Mouse (Mus musculus) kidney, adult 2 months (tissue): Measurements from ENCODE around the gene Bicra. TPM values are rescaled to one million over a fixed set of nuclear protein-coding genes. Genes with fewer than 3 reads are reported as not detected.
A peak's percentile ranks its signal among the peaks of the same experiment; 100 is the strongest.

Experiments used
- DNase-seq: peaks from one replicate; pipeline ENCODE4 v3.0.0; 2021
- H3K27ac ChIP-seq: fragments of 200-500 bp; 2 replicates; pipeline ENCODE4 v1.5.1; 2012; ENCODE audit warnings: low read depth, low read length, control low read depth, inconsistent platforms; ENCODE audit not compliant: insufficient read depth
- H3K27me3 ChIP-seq: fragments of 200-500 bp; replicated peaks from 2 replicates; pipeline ENCODE4 v1.6.1; 2012; ENCODE audit warnings: mild to moderate bottlenecking, moderate library complexity, low read length, inconsistent platforms; ENCODE audit not compliant: control insufficient read depth, insufficient read depth
- H3K36me3 ChIP-seq: fragments of 200-500 bp; 2 replicates; pipeline ENCODE4 v1.6.1; 2012; ENCODE audit warnings: mild to moderate bottlenecking, moderate library complexity, low read length, inconsistent platforms; ENCODE audit not compliant: control insufficient read depth, insufficient read depth
- H3K4me1 ChIP-seq: fragments of 200-500 bp; 2 replicates; pipeline ENCODE4 v1.6.1; 2011; ENCODE audit warnings: low read length; ENCODE audit not compliant: control insufficient read depth, insufficient read depth
- H3K4me3 ChIP-seq: fragments of 200-500 bp; 2 replicates; pipeline ENCODE4 v1.5.1; 2011; ENCODE audit warnings: mild to moderate bottlenecking, low read depth, low read length, control low read depth; ENCODE audit not compliant: insufficient read depth
- CTCF ChIP-seq: fragments of 200-500 bp; conservative IDR thresholded peaks from 2 replicates; pipeline ENCODE4 v1.5.1; 2011; ENCODE audit warnings: low read depth, mild to moderate bottlenecking, control low read depth, low read length, moderate library complexity, mixed read lengths; ENCODE audit not compliant: insufficient read depth, insufficient read length
- POLR2A ChIP-seq: fragments of 200-500 bp; IDR thresholded peaks from one replicate; pipeline ENCODE4 v1.6.1; 2011; ENCODE audit warnings: low read depth, low read length, control low read depth
- WGBS: fragments of 180-500 bp; shearing (Covaris S2); methylation state at CpG from one replicate; pipeline ENCODE4 v1.1.7; 2018; 5-methylcytosine and 5-hydroxymethylcytosine counted together
- polyA plus RNA-seq: library from polyadenylated mRNA; depleted of rRNA; stranded (reverse); fragments of >200 nt; gene quantifications from 2 replicates; pipeline ENCODE4 v1.2.3, GENCODE M21; 2012

Gene Bicra
- polyA plus RNA-seq, 1 experiment: 8.6 TPM

DNA sequence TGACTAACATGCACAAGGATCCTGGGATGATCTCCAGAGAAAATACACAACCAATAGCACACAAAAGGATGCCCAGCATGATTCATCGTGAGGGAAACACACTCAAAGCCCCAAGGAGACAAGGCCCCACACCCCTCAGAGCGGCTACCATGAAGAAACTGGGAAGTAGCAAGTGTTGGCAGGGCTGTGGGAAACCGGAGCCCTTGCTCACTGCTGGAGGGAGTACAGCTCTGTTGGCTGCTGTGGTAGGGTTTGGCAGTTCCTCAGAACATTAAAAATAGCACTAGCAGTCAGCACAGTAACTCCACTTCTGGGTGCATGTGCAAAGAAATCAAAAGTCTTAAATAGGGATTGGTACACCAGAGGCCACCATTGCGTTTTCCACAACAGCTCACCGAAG, 45.5 kb downstream of the Bicra start:
- H3K36me3 ChIP-seq: no peaks in the 10 kb centered on the region
- H3K27me3 ChIP-seq: no peaks in the 10 kb centered on the region
- WGBS: 71% methylated on average over 5 of the region's 5 CpGs
- no peak overlapping the region for H3K4me3 ChIP-seq
- peaks cover 4% of the 10 kb centered on the region; the same call in 1 of the 2 replicates for H3K4me1 ChIP-seq
- peak; percentile 46 for DNase-seq
- TF ChIP-seq POLR2A (no peak), CTCF (no peak)
- H3K27ac ChIP-seq: no peak overlapping the region

DNA sequence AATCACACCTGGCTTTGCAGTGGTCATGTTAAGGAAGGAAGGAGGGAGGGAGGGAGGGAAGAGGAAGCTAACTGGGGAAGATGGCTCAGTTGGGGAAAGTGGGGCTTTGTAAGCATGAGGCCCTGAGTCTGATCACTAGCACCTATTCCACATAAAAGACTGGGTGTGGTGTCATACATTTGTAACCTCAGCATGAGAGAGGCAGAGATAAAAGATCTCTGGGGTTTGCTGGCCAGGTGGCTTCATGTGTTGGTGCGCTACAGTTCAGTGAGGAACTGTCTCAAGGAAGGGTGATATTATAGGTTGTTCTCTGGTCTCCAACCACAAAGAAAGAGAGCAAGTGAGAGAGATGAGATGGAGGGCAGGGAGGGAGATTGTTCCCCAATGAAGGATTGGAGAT, 46.0 kb downstream of the Bicra start:
- Histone ChIP-seq H3K27me3 (no peaks in the 10 kb centered on the region), H3K27ac (no peak overlapping the region), H3K36me3 (no peaks in the 10 kb centered on the region), H3K4me3 (no peak overlapping the region), H3K4me1 (peaks cover 4% of the 10 kb centered on the region; the same call in 1 of the 2 replicates)
- no peak for DNase-seq
- WGBS: 82% methylated on average over 1 of the region's 1 CpGs
- TF ChIP-seq POLR2A: no peak
- no peak for TF ChIP-seq CTCF

DNA sequence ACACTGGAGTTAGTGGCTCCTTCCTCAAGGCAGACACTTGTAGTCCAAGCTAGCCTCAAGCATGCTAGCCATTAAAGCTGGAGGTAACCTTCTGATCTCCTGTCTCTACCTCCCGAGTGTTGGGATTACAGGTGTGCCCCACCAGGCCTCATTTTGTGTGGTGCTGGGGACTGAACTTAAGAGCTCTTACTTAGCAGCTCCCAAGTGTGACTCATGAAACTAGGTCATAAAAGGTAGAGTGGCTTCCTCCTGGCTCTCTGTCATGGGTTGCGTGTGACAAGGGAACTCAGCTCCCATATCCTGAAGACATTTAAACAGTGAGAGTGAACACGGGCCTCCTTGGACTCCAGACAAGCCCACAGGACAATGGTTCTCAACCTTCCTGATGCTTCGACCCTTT, 53.9 kb downstream of the Bicra start:
- DNase-seq: no peak
- Histone ChIP-seq H3K27ac (peak overlapping the region; percentile 74), H3K27me3 (no peaks in the 10 kb centered on the region), H3K4me1 (peaks cover 13% of the 10 kb centered on the region), H3K36me3 (no peaks in the 10 kb centered on the region), H3K4me3 (no peak overlapping the region)
- WGBS: 81% methylated on average over 4 of the region's 4 CpGs
- no peak for TF ChIP-seq POLR2A
- no peak for TF ChIP-seq CTCF

DNA sequence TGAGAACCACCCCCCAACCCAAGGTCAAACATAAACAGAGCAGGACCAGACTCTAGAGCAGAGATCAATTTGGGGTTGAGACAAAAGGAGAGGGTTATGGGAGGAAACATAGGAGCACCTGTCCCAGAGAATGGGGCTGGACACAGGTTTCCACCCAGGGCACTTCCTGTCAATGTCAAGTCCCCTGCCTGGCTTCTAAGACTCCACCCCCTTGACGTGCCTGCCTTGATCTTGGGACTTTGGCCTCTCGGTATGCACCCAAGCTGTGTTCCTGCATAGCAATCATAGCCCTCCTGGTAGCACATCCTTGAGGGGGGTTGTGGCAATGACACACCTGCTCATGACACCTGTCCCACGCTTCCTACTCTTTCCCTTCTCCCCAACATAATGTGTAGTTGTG, 54.6 kb downstream of the Bicra start:
- H3K27ac ChIP-seq: peak overlapping the region; percentile 74
- TF ChIP-seq CTCF (no peak), POLR2A (no peak)
- peaks cover 13% of the 10 kb centered on the region for H3K4me1 ChIP-seq
- DNase-seq: peak; percentile 92
- peak overlapping the region; percentile 9; the same call in 1 of the 2 replicates for H3K4me3 ChIP-seq
- H3K27me3 ChIP-seq: no peaks in the 10 kb centered on the region
- 0 out of 2 replicates have a peak, but pooled peaks cover 4% of the 10 kb centered on the region for H3K36me3 ChIP-seq
- WGBS: 36% methylated on average over 3 of the region's 3 CpGs

DNA sequence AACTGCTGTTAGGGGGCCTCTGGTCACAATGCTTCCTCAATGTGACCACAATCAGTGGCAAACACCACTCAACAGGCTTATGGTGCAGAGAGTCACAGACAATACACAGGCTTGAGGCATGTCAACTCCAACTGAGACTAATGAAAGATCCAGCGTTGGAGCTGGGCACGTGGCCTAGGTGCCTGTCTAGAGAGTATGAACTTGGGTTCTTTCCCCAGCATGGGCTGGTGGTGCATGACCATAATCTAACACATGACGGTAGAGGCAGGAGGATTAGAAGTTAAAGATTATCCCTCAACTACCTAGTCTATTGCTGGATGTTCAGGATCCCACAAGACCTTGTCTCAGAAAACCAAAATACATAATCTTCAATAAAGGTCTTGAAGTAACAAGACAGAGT, 56.0 kb downstream of the Bicra start:
- Histone ChIP-seq H3K4me3 (no peak overlapping the region), H3K27me3 (no peaks in the 10 kb centered on the region), H3K27ac (0 out of 2 replicates have a peak overlapping the region, but pooled peaks have one; percentile 8), H3K36me3 (0 out of 2 replicates have a peak, but pooled peaks cover 4% of the 10 kb centered on the region), H3K4me1 (peaks cover 13% of the 10 kb centered on the region)
- WGBS: 64% methylated on average over 3 of the region's 3 CpGs
- TF ChIP-seq POLR2A: no peak
- no peak for TF ChIP-seq CTCF
- DNase-seq: peak; percentile 70

DNA sequence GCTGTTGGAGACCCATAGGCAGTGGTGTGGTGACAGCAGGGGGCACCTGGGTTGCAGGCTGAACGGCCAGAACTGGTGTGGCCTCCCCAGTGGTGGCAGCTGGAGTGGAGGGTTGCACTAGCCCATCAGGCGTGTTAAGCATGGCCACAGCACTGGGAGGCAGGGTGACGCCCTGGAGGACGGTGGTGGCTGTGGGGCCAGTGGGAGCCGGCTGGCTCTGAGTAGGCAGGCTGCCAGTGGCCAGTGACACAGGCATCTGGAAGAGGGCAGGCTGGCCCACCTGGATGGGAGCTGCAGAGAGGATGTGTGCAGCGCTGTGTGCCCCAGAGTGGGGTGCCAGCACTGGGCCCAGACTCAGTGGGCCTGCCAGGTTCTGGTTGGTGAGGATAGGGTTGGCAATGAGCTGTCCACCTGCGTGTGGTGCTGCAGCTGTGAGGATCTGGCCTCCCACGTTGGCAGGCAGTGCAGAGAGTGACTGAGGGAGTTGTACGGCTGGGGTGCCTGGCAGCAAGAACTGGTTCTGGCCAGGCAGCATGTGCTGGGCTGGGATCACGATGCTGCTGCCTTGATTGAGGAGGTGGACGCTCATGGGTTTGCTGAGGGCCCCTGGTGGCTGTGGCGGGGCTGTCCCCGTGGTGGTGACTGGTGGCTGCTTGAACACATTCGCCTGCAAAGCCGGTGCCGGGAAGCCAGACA, 59.9 kb downstream of the Bicra start:
- Histone ChIP-seq H3K27ac (peak overlapping the region; percentile 11; the same call in 1 of the 2 replicates), H3K36me3 (0 out of 2 replicates have a peak, but pooled peaks cover 4% of the 10 kb centered on the region), H3K27me3 (no peaks in the 10 kb centered on the region), H3K4me1 (peaks cover 4% of the 10 kb centered on the region; the same call in 1 of the 2 replicates), H3K4me3 (no peak overlapping the region)
- DNase-seq: peak; percentile 54
- TF ChIP-seq POLR2A (no peak), CTCF (no peak)
- WGBS: 71% methylated on average over 16 of the region's 16 CpGs

DNA sequence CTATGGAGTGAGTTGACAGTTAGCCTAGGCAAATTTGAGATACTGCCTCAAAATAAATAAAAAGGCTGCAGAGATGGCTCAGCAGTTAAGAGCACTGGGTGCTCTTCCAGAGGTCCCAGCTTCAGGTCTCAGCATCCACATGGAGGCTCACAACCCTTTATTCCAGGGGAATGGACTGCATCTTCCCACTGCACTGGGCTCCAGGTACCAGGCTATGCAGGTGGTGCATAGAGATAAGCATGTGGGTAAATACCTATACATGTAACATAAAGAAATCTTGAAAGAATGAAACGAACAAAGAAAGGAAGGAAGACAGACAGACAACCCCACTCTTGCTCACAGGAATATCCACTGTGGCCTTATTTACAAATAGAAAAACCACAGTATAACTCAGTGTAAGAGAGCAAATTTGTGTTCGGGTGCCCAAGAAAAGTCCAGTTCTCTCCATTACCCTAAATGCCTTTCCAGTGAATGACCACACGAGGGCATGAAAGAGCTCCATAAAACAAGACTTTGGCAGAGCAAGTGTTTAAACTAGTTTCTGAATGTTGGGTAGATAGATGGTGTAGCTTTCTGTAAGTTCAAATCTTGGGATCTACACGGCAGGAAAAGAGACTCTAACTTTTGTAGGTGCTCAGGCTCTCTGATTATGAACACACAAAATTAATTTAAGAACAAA, 64.9 kb downstream of the Bicra start:
- 22% methylated on average over 4 of the region's 4 CpGs for WGBS
- H3K4me1 ChIP-seq: peaks cover 18% of the 10 kb centered on the region
- H3K27me3 ChIP-seq: no peaks in the 10 kb centered on the region
- H3K27ac ChIP-seq: no peak overlapping the region
- H3K36me3 ChIP-seq: no peaks in the 10 kb centered on the region
- TF ChIP-seq CTCF: peak; percentile 37; the same call in 1 of the 2 replicates
- TF ChIP-seq POLR2A: no peak
- no peak overlapping the region for H3K4me3 ChIP-seq
- peak; percentile 68 for DNase-seq
